Mouse (Mus musculus) kidney, postnatal 0 days (tissue): ENCODE data around the gene Fgfr3. TPM values are rescaled to one million over a fixed set of nuclear protein-coding genes. Genes with fewer than 3 reads are reported as not detected.
A peak's percentile ranks its signal among the peaks of the same experiment; 100 is the strongest.

ENCODE experiments used
- ATAC-seq: fragments of 200-750 bp; cut with Nextera tagmentation; replicated peaks from 2 replicates; pipeline ENCODE4 v1.8.0; 2017; ENCODE audit warnings: low read depth, moderate number of reproducible peaks, moderate TSS enrichment, moderate library complexity; ENCODE audit not compliant: low FRiP score
- DNase-seq: peaks from one replicate; pipeline ENCODE4 v3.0.0-alpha.2; 2016; ENCODE audit warnings: low spot score
- H3K27ac ChIP-seq: fragments of 300-500 bp; sonication (generic); 2 replicates; pipeline ENCODE4 v1.5.1; 2014; ENCODE audit warnings: mild to moderate bottlenecking
- H3K27me3 ChIP-seq: fragments of 300-500 bp; sonication (generic); 2 replicates; pipeline ENCODE4 v1.6.1; 2014; ENCODE audit warnings: low read length, mixed read lengths; ENCODE audit not compliant: insufficient read depth
- H3K36me3 ChIP-seq: fragments of 300-500 bp; sonication (generic); 2 replicates; pipeline ENCODE4 v1.6.1; 2014; ENCODE audit warnings: low read length, mixed read lengths; ENCODE audit not compliant: insufficient read depth
- H3K4me1 ChIP-seq: fragments of 300-500 bp; sonication (generic); replicated peaks from 2 replicates; pipeline ENCODE4 v1.6.1; 2014; ENCODE audit warnings: antibody characterized with exemption, low read length, mixed read lengths; ENCODE audit not compliant: insufficient read depth
- H3K4me2 ChIP-seq: fragments of 300-500 bp; sonication (generic); 2 replicates; pipeline ENCODE4 v1.6.1; 2014; ENCODE audit warnings: mild to moderate bottlenecking, low read length, moderate library complexity, mixed read lengths
- H3K4me3 ChIP-seq: fragments of 300-500 bp; sonication (generic); replicated peaks from 2 replicates; pipeline ENCODE4 v1.5.1; 2014; ENCODE audit warnings: low read depth, low read length
- H3K9ac ChIP-seq: fragments of 300-500 bp; sonication (generic); 2 replicates; pipeline ENCODE4 v1.6.1; 2014; ENCODE audit warnings: low read depth, low read length
- H3K9me3 ChIP-seq: fragments of 300-500 bp; sonication (generic); replicated peaks from 2 replicates; pipeline ENCODE4 v1.6.1; 2016; ENCODE audit warnings: low read length, inconsistent platforms, mixed read lengths
- CTCF ChIP-seq: IDR thresholded peaks from 2 replicates; pipeline ENCODE4 v1.5.1; 2016; ENCODE audit warnings: antibody characterized with exemption, low read depth, mild to moderate bottlenecking, moderate library complexity
- WGBS: fragments of 180-500 bp; shearing (Covaris S2); extraction: QIAGEN DNeasy Blood & Tissue Kit; methylation state at CpG from one replicate; pipeline ENCODE4 v1.1.7; 2014; 5-methylcytosine and 5-hydroxymethylcytosine counted together
- polyA plus RNA-seq: library from polyadenylated mRNA; unstranded; fragments of >200 nt; fragmentation: Nextera tagmentation; extraction: Ambion mirVana; gene quantifications from 2 replicates; pipeline ENCODE4 v1.2.1, GENCODE M21; 2015

Gene Fgfr3
- polyA plus RNA-seq, 1 experiment from 2014 or later, result 15.0 TPM

- Histone ChIP-seq H3K4me1 (peaks cover 41% of the 10 kb centered on the region), H3K27ac (no peak overlapping the region), H3K9me3 (no peaks in the 10 kb centered on the region), H3K9ac (no peak overlapping the region), H3K36me3 (no peaks in the 10 kb centered on the region), H3K4me2 (no peak overlapping the region), H3K27me3 (no peaks in the 10 kb centered on the region), H3K4me3 (no peak overlapping the region)
- ATAC-seq (no peak), DNase-seq (no peak)
- no peak for TF ChIP-seq CTCF
- WGBS, result 16% methylated on average over 11 of the region's 11 CpGs
Observed at GRCm38 (mm10) chr5:33704945-33705611, 16.4 kb upstream of the Fgfr3 start.

DNA sequence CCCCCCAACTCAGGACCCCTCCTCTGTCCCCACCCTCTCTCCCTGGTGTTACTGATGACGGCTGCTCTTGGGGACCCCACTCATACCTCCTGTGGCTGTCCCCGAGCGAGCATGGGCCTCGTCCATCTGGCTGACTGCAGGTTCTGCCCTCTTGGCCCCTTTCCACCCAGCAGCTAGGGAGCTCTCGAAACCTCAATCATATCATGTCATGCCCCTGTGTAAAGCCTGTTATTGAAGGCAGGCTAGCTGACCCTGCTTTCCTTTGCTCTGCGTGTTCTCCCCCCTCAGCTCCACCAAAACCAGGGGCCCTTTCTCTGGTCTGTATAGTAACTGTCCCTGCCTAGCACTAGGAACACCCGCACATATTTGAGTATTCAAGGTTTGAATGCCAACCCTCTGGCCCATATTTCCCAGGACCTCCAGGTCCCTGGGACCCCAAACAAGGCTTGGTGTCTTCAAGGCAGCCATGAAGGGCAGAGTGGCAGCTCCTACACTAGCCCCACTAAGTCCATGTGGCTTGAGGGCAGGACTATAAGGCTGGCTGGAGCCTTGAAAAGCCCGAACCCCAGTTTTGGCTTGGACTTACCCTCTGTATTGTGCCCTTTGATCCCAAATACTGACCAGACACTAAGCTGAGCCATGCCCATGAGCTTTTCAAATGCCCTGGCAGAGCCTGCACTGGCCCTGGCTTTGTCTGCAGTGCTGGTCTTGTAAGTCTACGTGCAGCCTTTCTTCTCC lies 15.7 kb upstream of the Fgfr3 start:
- H3K9ac ChIP-seq, result no peak overlapping the region
- H3K9me3 ChIP-seq, result no peaks in the 10 kb centered on the region
- no peak for TF ChIP-seq CTCF
- no peaks in the 10 kb centered on the region for H3K27me3 ChIP-seq
- peak overlapping the region; percentile 21; the same call in 1 of the 2 replicates for H3K27ac ChIP-seq
- DNase-seq (no peak), ATAC-seq (no peak)
- H3K4me3 ChIP-seq, result no peak overlapping the region
- WGBS, result 45% methylated on average over 9 of the region's 9 CpGs
- no peak overlapping the region for H3K4me2 ChIP-seq
- H3K4me1 ChIP-seq, result peaks cover 41% of the 10 kb centered on the region
- no peaks in the 10 kb centered on the region for H3K36me3 ChIP-seq

DNA sequence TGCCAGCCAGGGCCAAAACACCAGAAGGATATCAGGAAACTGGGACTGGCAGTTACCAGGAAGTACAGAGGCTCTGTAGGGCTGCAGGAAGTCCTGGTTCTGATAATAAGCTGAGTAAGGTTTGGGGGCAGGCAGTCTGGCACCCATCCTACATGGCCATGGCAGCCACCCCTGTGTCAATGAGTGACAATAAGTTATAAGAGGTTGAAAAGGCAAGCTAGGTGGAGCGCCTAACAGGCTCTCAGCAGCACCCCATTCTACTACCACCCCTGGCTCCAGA lies 15.2 kb upstream of the Fgfr3 start:
- ATAC-seq (no peak), DNase-seq (no peak)
- WGBS, result 95% methylated on average over 1 of the region's 1 CpGs
- no peak for TF ChIP-seq CTCF
- Histone ChIP-seq H3K4me2 (no peak overlapping the region), H3K27ac (peak overlapping the region; percentile 21; the same call in 1 of the 2 replicates), H3K36me3 (no peaks in the 10 kb centered on the region), H3K4me3 (no peak overlapping the region), H3K9ac (no peak overlapping the region), H3K27me3 (no peaks in the 10 kb centered on the region), H3K9me3 (no peaks in the 10 kb centered on the region), H3K4me1 (peaks cover 41% of the 10 kb centered on the region)

DNA sequence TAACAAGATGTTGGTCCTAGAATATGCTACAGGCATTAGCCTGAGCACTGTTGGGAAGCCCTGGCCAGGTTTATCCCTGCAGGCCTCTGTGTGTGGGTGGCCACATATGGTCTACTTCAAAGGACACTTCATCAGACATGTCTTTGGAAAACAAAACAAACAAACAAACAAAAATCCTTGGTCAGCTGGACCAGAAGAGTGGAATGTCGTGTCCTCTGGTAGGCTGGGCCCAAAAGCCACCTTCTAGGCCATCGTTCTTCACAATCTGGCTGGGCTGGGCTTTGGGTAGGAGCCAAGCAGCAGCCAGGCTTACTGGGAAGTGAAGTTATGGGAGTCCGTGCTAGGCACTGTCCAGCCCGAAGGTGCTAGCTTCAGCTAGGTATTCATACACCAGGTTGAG lies 14.3 kb upstream of the Fgfr3 start:
- Histone ChIP-seq H3K4me3 (no peak overlapping the region), H3K4me1 (peaks cover 38% of the 10 kb centered on the region), H3K27ac (peak overlapping the region; percentile 31; the same call in 1 of the 2 replicates), H3K36me3 (no peaks in the 10 kb centered on the region), H3K9me3 (no peaks in the 10 kb centered on the region), H3K9ac (no peak overlapping the region), H3K27me3 (no peaks in the 10 kb centered on the region), H3K4me2 (no peak overlapping the region)
- no peak for ATAC-seq
- no peak for TF ChIP-seq CTCF
- DNase-seq, result peak; percentile 69
- 42% methylated on average over 4 of the region's 4 CpGs for WGBS

- H3K9ac ChIP-seq, result no peak overlapping the region
- DNase-seq, result peak; percentile 89
- no peak overlapping the region for H3K4me2 ChIP-seq
- TF ChIP-seq CTCF, result no peak
- no peaks in the 10 kb centered on the region for H3K9me3 ChIP-seq
- H3K36me3 ChIP-seq, result no peaks in the 10 kb centered on the region
- H3K27ac ChIP-seq, result no peak overlapping the region
- no peak for ATAC-seq
- H3K4me3 ChIP-seq, result no peak overlapping the region
- 35% methylated on average over 2 of the region's 2 CpGs for WGBS
- H3K4me1 ChIP-seq, result peaks cover 34% of the 10 kb centered on the region
- no peaks in the 10 kb centered on the region for H3K27me3 ChIP-seq
Observed at GRCm38 (mm10) chr5:33709037-33709436, 12.4 kb upstream of the Fgfr3 start.

DNA sequence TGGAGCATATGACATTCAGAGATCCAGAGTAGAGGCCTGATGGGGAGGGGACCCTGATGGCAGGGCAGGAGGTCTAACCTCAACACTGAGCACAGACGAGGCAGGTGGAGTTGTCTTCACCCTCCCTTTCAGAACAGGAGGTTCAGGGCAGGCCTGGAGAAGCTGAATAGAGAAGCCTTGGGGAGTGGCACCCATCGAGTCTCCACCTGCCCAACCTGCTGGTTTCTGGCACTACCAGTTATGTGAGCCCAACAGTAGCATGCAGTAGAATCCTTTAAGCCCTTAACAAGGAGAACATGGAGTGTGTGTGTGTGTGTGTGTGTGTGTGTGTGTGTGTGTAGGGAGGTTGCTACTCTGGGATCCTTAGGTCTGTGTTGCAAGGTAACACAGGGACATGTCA lies 8.9 kb upstream of the Fgfr3 start:
- Histone ChIP-seq H3K27ac (no peak overlapping the region), H3K9ac (no peak overlapping the region), H3K4me3 (no peak overlapping the region), H3K36me3 (no peaks in the 10 kb centered on the region), H3K27me3 (no peaks in the 10 kb centered on the region), H3K4me1 (peaks cover 6% of the 10 kb centered on the region), H3K4me2 (no peak overlapping the region), H3K9me3 (no peaks in the 10 kb centered on the region)
- 73% methylated on average over 2 of the region's 2 CpGs for WGBS
- DNase-seq (no peak), ATAC-seq (no peak)
- TF ChIP-seq CTCF, result no peak

DNA sequence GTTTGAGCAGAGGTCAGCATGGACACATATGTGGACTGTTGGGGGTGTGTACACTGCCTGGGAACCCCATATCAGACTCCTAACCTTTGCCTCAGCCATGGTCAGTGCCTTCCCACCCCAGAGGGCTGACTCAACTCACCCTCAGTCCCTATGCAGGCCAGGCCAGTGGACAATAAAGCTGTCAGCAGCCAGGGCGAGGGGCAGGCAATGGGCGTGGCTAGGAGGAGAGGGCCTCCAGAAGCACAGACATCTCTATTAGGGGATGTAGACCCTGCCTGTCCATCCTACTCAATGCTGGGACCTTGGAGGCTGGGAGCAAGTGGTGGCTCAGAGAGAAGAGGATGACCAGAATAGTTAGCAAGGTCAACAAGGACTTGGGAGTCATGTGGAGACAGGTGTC lies 6.3 kb upstream of the Fgfr3 start:
- Histone ChIP-seq H3K4me1 (no peaks in the 10 kb centered on the region), H3K27me3 (no peaks in the 10 kb centered on the region), H3K9ac (no peak overlapping the region), H3K9me3 (no peaks in the 10 kb centered on the region), H3K36me3 (no peaks in the 10 kb centered on the region), H3K4me3 (no peak overlapping the region), H3K27ac (no peak overlapping the region), H3K4me2 (no peak overlapping the region)
- ATAC-seq (no peak), DNase-seq (no peak)
- TF ChIP-seq CTCF, result no peak
- 52% methylated on average over 2 of the region's 2 CpGs for WGBS
